Mouse (Mus musculus) midbrain, embryonic 13.5 days (tissue): ENCODE results near the gene Pou2f1. TPM values are rescaled to one million over a fixed set of nuclear protein-coding genes. Genes with fewer than 3 reads are reported as not detected.
A peak's percentile ranks its signal among the peaks of the same experiment; 100 is the strongest.

ENCODE experiments used
- ATAC-seq: fragments of 200-750 bp; cut with Nextera tagmentation; 2 replicates; pipeline ENCODE4 v1.8.0; 2017; ENCODE audit warnings: mild to moderate bottlenecking, moderate TSS enrichment, moderate library complexity
- H3K27ac ChIP-seq: fragments of 300-500 bp; sonication (generic); 2 replicates; pipeline ENCODE4 v1.5.1; 2015; ENCODE audit warnings: inconsistent platforms, mild to moderate bottlenecking, moderate library complexity
- H3K27me3 ChIP-seq: fragments of 300-500 bp; sonication (generic); 2 replicates; pipeline ENCODE4 v1.6.1; 2015; ENCODE audit warnings: mild to moderate bottlenecking, inconsistent platforms
- H3K36me3 ChIP-seq: fragments of 300-500 bp; sonication (generic); 2 replicates; pipeline ENCODE4 v1.6.1; 2015; ENCODE audit warnings: mild to moderate bottlenecking, inconsistent platforms
- H3K4me1 ChIP-seq: fragments of 300-500 bp; sonication (generic); replicated peaks from 2 replicates; pipeline ENCODE4 v1.6.1; 2015; ENCODE audit warnings: inconsistent platforms
- H3K4me2 ChIP-seq: fragments of 300-500 bp; sonication (generic); replicated peaks from 2 replicates; pipeline ENCODE4 v1.6.1; 2015; ENCODE audit warnings: moderate library complexity, mild to moderate bottlenecking, inconsistent platforms
- H3K4me3 ChIP-seq: fragments of 300-500 bp; sonication (generic); replicated peaks from 2 replicates; pipeline ENCODE4 v1.5.1; 2015; ENCODE audit warnings: mild to moderate bottlenecking, inconsistent platforms
- H3K9ac ChIP-seq: fragments of 300-500 bp; sonication (generic); replicated peaks from 2 replicates; pipeline ENCODE4 v1.6.1; 2015; ENCODE audit warnings: mild to moderate bottlenecking, inconsistent platforms
- H3K9me3 ChIP-seq: fragments of 300-500 bp; sonication (generic); 2 replicates; pipeline ENCODE4 v1.6.1; 2016; ENCODE audit warnings: mild to moderate bottlenecking, inconsistent platforms
- WGBS: fragments of 180-500 bp; shearing (Covaris S2); methylation state at CpG from one replicate; pipeline ENCODE4 v1.1.7; 2015; 5-methylcytosine and 5-hydroxymethylcytosine counted together
- polyA plus RNA-seq: library from polyadenylated mRNA; unstranded; fragments of >200 nt; fragmentation: Nextera tagmentation; extraction: Ambion mirVana; gene quantifications from 2 replicates; pipeline ENCODE4 v1.2.1, GENCODE M21; 2015

Gene Pou2f1
- polyA plus RNA-seq, 1 experiment from 2014 or later = 27.7 TPM

- Histone ChIP-seq H3K27me3 (peaks cover 12% of the 10 kb centered on the region), H3K27ac (no peak overlapping the region), H3K9ac (no peak overlapping the region), H3K36me3 (no peaks in the 10 kb centered on the region), H3K4me3 (no peak overlapping the region), H3K4me2 (no peak overlapping the region), H3K4me1 (peaks cover 22% of the 10 kb centered on the region), H3K9me3 (no peaks in the 10 kb centered on the region)
- no peak for ATAC-seq
- WGBS = 89% methylated on average over 5 of the region's 5 CpGs
These were observed 172.6 kb downstream of the Pou2f1 start for GRCm38 (mm10) chr1:165829890-165830289.

GRCm38 (mm10) chr1:165828615-165829014 lies 173.9 kb downstream of the Pou2f1 start:
- H3K9me3 ChIP-seq = no peaks in the 10 kb centered on the region
- H3K4me2 ChIP-seq = no peak overlapping the region
- H3K4me1 ChIP-seq = peaks cover 9% of the 10 kb centered on the region
- H3K27me3 ChIP-seq = peaks cover 16% of the 10 kb centered on the region
- no peak overlapping the region for H3K27ac ChIP-seq
- 96% methylated on average over 6 of the region's 6 CpGs for WGBS
- H3K4me3 ChIP-seq = no peak overlapping the region
- ATAC-seq = no peak
- no peaks in the 10 kb centered on the region for H3K36me3 ChIP-seq
- H3K9ac ChIP-seq = no peak overlapping the region

GRCm38 (mm10) chr1:165828173-165828572 lies 174.3 kb downstream of the Pou2f1 start:
- Histone ChIP-seq H3K27ac (no peak overlapping the region), H3K9me3 (no peaks in the 10 kb centered on the region), H3K4me2 (no peak overlapping the region), H3K27me3 (peaks cover 18% of the 10 kb centered on the region), H3K4me1 (peaks cover 5% of the 10 kb centered on the region), H3K4me3 (no peak overlapping the region), H3K9ac (no peak overlapping the region), H3K36me3 (no peaks in the 10 kb centered on the region)
- no peak for ATAC-seq
- 84% methylated on average over 5 of the region's 5 CpGs for WGBS

- no peaks in the 10 kb centered on the region for H3K9me3 ChIP-seq
- no peak overlapping the region for H3K4me3 ChIP-seq
- H3K4me2 ChIP-seq = no peak overlapping the region
- H3K36me3 ChIP-seq = no peaks in the 10 kb centered on the region
- peaks cover 15% of the 10 kb centered on the region for H3K4me1 ChIP-seq
- H3K27ac ChIP-seq = no peak overlapping the region
- WGBS = 94% methylated on average over 2 of the region's 2 CpGs
- no peak overlapping the region for H3K9ac ChIP-seq
- peaks cover 37% of the 10 kb centered on the region for H3K27me3 ChIP-seq
- no peak for ATAC-seq
These were observed 180.4 kb downstream of the Pou2f1 start for GRCm38 (mm10) chr1:165822031-165822430.

GRCm38 (mm10) chr1:165819147-165819546 lies 183.3 kb downstream of the Pou2f1 start:
- peaks cover 32% of the 10 kb centered on the region for H3K4me1 ChIP-seq
- ATAC-seq = no peak
- H3K4me2 ChIP-seq = no peak overlapping the region
- no peak overlapping the region for H3K9ac ChIP-seq
- H3K27me3 ChIP-seq = peaks cover 47% of the 10 kb centered on the region
- WGBS = 82% methylated on average over 4 of the region's 4 CpGs
- H3K27ac ChIP-seq = no peak overlapping the region
- no peak overlapping the region for H3K4me3 ChIP-seq
- no peaks in the 10 kb centered on the region for H3K36me3 ChIP-seq
- H3K9me3 ChIP-seq = no peaks in the 10 kb centered on the region

DNA sequence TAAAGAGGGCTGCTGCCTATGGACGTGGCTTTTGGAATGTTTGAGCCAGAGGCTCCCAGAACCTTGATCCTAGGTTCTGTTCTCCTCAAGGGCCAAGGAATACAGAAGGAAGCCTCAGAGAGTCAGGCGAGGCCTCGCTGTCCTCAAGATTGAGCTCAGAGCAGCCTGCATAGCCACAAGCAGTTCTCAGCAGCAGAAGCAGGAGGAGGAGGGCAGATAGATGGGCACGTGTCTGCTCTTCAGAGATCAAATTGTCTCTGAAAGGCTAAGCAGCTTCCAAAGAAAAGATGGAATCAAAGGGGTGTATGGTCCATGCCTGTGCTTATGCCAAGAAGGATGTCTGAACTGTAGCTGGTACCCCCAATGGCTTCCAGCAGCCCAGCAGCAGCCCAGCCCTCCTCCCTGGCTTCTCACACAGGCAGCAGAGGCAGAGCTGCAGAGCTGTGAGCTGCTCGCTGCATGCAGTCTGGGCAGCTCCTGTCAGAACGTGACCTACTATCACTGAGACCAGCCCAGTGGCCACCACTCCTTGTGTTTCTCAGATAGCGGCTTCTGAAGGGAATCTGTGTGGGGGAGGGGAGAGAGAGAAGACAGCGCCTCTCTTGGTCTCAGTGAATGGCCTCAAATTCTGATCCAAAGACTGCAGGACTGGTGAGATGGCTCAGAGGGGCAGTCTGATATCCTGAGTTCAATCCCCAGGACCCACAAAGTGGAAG lies 184.2 kb downstream of the Pou2f1 start:
- Histone ChIP-seq H3K4me3 (no peak overlapping the region), H3K27ac (0 out of 2 replicates have a peak overlapping the region, but pooled peaks have one; percentile 27), H3K27me3 (peaks cover 45% of the 10 kb centered on the region), H3K36me3 (no peaks in the 10 kb centered on the region), H3K4me1 (peaks cover 41% of the 10 kb centered on the region), H3K4me2 (no peak overlapping the region), H3K9ac (0 out of 2 replicates have a peak overlapping the region, but pooled peaks have one; percentile 10), H3K9me3 (no peaks in the 10 kb centered on the region)
- 31% methylated on average over 8 of the region's 8 CpGs for WGBS
- ATAC-seq = no peak

DNA sequence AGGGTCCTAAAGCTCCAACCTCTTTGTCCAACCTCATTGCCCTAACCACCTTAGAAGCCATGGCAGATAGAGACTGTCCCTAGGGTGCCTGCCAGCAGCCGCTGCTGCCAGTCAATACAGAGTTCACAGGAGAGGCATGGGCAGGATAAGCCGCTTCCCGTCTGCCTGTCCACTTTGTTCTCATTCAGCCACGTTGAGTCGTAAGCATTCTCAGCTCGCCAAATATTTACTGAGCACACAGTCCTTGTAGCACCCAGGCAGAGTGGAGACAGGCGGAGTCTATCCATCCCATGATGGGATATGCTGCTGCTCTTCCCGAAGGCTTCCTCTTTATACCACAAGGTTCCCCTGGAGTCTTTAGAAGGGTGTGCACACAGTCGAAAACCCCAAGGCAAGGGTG lies 185.2 kb downstream of the Pou2f1 start:
- no peaks in the 10 kb centered on the region for H3K36me3 ChIP-seq
- peaks cover 56% of the 10 kb centered on the region for H3K27me3 ChIP-seq
- 53% methylated on average over 9 of the region's 9 CpGs for WGBS
- no peak overlapping the region for H3K9ac ChIP-seq
- H3K27ac ChIP-seq = no peak overlapping the region
- H3K4me1 ChIP-seq = peaks cover 44% of the 10 kb centered on the region
- no peak overlapping the region for H3K4me2 ChIP-seq
- H3K4me3 ChIP-seq = no peak overlapping the region
- H3K9me3 ChIP-seq = no peaks in the 10 kb centered on the region
- ATAC-seq = no peak

DNA sequence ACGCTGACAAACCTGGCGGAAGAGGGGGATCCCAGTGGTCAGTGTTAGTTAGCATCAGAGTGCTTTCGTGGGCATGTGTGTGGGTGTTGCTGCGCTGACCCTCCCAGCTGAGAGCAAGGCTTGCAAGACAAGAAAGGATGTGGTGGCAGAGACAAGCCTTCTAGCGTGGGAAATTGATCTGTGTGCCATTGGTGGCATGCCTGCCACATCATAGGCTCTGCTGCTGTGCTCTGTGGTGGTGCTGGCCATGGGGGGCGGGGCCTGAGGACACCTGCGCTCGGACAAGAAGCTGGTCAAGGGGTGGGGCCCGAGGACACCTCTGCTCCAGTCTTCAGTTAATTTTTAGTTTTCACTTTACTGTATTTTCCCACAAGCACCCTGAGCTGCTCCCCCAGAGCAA lies 186.1 kb downstream of the Pou2f1 start:
- peaks cover 44% of the 10 kb centered on the region for H3K4me1 ChIP-seq
- H3K27ac ChIP-seq = no peak overlapping the region
- peaks cover 65% of the 10 kb centered on the region for H3K27me3 ChIP-seq
- no peaks in the 10 kb centered on the region for H3K9me3 ChIP-seq
- ATAC-seq = no peak
- H3K36me3 ChIP-seq = no peaks in the 10 kb centered on the region
- no peak overlapping the region for H3K4me3 ChIP-seq
- no peak overlapping the region for H3K4me2 ChIP-seq
- WGBS = 84% methylated on average over 9 of the region's 9 CpGs
- H3K9ac ChIP-seq = no peak overlapping the region

Other genes starting within 250 kb of the Pou2f1 start
- gene Creg1, start 238.9 kb downstream of the Pou2f1 start, polyA plus RNA-seq = 21.7 and 23.8 TPM in 2 replicates
- gene Cd247, start 214.0 kb downstream of the Pou2f1 start, polyA plus RNA-seq = 1.6 and 2.2 TPM in 2 replicates
- gene Dusp27, start 125.2 kb upstream of the Pou2f1 start, polyA plus RNA-seq = 1.2 and 1.3 TPM in 2 replicates
- gene Gpa33, start 127.6 kb upstream of the Pou2f1 start, polyA plus RNA-seq = 0.17 TPM in 1 of 2 replicates, not detected in the other
- gene Mael, start 236.1 kb upstream of the Pou2f1 start, polyA plus RNA-seq = not detected in 2 replicates